Mouse (Mus musculus): ENCODE data around the gene Ap4s1. TPM values are rescaled to one million over a fixed set of nuclear protein-coding genes. Genes with fewer than 3 reads are reported as not detected.

The Ap4s1 gene
- total RNA-seq, 1 experiment: 11.0 TPM

DNA sequence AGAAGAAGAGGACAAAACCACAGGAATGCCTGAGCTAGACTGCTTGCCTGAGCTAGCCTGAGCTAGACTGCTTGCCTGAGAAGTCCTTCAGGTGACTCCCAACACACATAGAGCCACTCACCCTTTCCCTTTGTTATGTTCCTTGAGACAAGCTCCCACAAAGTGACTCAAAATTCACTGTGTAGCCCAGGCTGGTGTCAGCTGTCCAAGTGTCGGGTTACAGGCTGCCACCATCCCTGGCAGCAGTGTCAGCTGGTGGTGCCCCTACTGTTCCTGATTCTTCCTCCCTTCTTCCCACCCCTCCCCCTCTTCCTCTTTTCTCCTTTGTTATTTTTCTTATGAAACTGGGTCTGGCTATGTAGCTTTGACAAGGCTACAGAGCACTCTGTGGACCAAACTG, 13.0 kb downstream of the Ap4s1 start:
- in situ Hi-C loops (cut with MboI; ENCODE audit: low sequenced_read_pairs in 2 of 2, unreplicated experiment in 2 of 2): no loop called here
- no peak overlapping the region for H3K4me3 ChIP-seq (ENCODE audit: insufficient read depth in 1 of 2, low read depth in 1 of 2, low read length in 2 of 2, poor library complexity in 1 of 2, severe bottlenecking in 1 of 2)
- no peak overlapping the region; the same call in 1 of the 2 replicates for H3K27ac ChIP-seq (ENCODE audit: insufficient read depth, low read depth, low read length, poor library complexity, severe bottlenecking)
- DNase-seq (ENCODE audit: low read depth, low spot score): no peak
- H3K9ac ChIP-seq (ENCODE audit: insufficient read depth, low read depth, low read length, poor library complexity, severe bottlenecking): no peak overlapping the region
- H3K36me3 ChIP-seq (ENCODE audit: control insufficient read depth, insufficient read depth, low read length, poor library complexity, severe bottlenecking): no peaks in the 10 kb centered on the region
- no peaks in the 10 kb centered on the region for H3K9me3 ChIP-seq (ENCODE audit: control insufficient read depth, insufficient read depth, low read depth, low read length)
- peaks cover 3 to 22% of the 10 kb centered on the region in 2 experiments; a peak in 3 of 4 replicates for H3K4me1 ChIP-seq (ENCODE audit: control insufficient read depth in 2 of 2, insufficient read depth in 2 of 2, low read length in 2 of 2, poor library complexity in 1 of 2)
- TF ChIP-seq CHD2 (IDR thresholded peaks at IDR 0.05; ENCODE audit: low read depth, low read length) (no peak), ZC3H11A (IDR thresholded peaks at IDR 0.05; ENCODE audit: borderline replicate concordance, low read depth, low read length) (no peak), HCFC1 (IDR thresholded peaks at IDR 0.05; ENCODE audit: borderline replicate concordance, insufficient read depth, low read length) (no peak), ZNF384 (IDR thresholded peaks at IDR 0.05; ENCODE audit: low read depth, low read length) (no peak), MAFK (IDR thresholded peaks at IDR 0.05; ENCODE audit: insufficient read depth, low read depth, low read length) (no peak)

DNA sequence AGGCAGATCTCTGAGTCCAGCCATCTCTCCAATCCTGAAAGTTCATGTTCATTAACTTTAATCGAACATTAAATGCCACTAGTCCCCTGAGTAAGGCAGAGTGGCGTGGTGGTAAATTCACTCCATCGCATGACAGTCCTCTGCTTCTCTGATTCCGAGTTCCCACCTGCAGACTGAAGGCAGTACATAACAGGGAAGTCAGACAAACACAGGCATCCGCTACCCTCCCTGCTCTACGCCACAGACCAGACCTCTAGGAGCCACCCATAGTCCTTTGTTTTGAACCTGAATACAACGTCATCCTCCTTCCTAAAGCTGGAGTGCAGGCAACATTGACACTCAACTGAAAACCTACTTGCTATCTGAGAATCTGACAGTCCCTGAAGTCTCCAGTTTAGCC, 13.7 kb downstream of the Ap4s1 start:
- no peaks in the 10 kb centered on the region for H3K36me3 ChIP-seq (ENCODE audit: control insufficient read depth, insufficient read depth, low read length, poor library complexity, severe bottlenecking)
- in situ Hi-C loops (cut with MboI; ENCODE audit: low sequenced_read_pairs in 2 of 2, unreplicated experiment in 2 of 2): no loop called here
- no peaks in the 10 kb centered on the region for H3K9me3 ChIP-seq (ENCODE audit: control insufficient read depth, insufficient read depth, low read depth, low read length)
- peak overlapping the region in 1 of 2 experiments; percentile 16; a peak in 2 of 4 replicates for H3K4me3 ChIP-seq (ENCODE audit: insufficient read depth in 1 of 2, low read depth in 1 of 2, low read length in 2 of 2, poor library complexity in 1 of 2, severe bottlenecking in 1 of 2)
- no peak for DNase-seq (ENCODE audit: low read depth, low spot score)
- no peak overlapping the region for H3K27ac ChIP-seq (ENCODE audit: insufficient read depth, low read depth, low read length, poor library complexity, severe bottlenecking)
- no peak overlapping the region for H3K9ac ChIP-seq (ENCODE audit: insufficient read depth, low read depth, low read length, poor library complexity, severe bottlenecking)
- TF ChIP-seq CHD2 (IDR thresholded peaks at IDR 0.05; ENCODE audit: low read depth, low read length) (no peak), MAFK (IDR thresholded peaks at IDR 0.05; ENCODE audit: insufficient read depth, low read depth, low read length) (no peak), ZC3H11A (IDR thresholded peaks at IDR 0.05; ENCODE audit: borderline replicate concordance, low read depth, low read length) (no peak), ZNF384 (IDR thresholded peaks at IDR 0.05; ENCODE audit: low read depth, low read length) (no peak), HCFC1 (IDR thresholded peaks at IDR 0.05; ENCODE audit: borderline replicate concordance, insufficient read depth, low read length) (no peak)
- H3K4me1 ChIP-seq (ENCODE audit: control insufficient read depth in 2 of 2, insufficient read depth in 2 of 2, low read length in 2 of 2, poor library complexity in 1 of 2): peaks cover 3 to 26% of the 10 kb centered on the region in 2 experiments; a peak in 3 of 4 replicates

DNA sequence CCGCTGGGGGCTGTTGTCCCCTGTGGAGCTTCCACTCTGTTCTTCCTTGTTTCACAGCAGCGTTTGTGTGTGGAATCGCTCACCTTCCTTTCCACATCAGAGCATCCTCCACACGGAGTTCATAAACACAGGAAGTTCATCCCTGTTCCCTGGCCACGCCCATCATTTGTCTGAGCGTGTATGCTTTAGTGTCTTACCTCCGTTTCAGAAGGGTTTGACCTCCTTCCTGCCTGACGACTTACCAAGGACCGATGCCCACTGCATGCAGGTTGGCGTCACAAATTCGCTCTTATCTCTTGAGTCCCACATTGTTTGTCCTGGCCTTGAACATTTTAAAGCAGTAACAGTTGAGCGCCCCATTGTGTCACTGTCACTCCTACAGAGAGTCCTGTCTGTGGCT, 14.9 kb downstream of the Ap4s1 start:
- no peaks in the 10 kb centered on the region for H3K36me3 ChIP-seq (ENCODE audit: control insufficient read depth, insufficient read depth, low read length, poor library complexity, severe bottlenecking)
- in situ Hi-C loops (cut with MboI; ENCODE audit: low sequenced_read_pairs in 2 of 2, unreplicated experiment in 2 of 2): no loop called here
- H3K9me3 ChIP-seq (ENCODE audit: control insufficient read depth, insufficient read depth, low read depth, low read length): no peaks in the 10 kb centered on the region
- DNase-seq (ENCODE audit: low read depth, low spot score): no peak
- no peak overlapping the region for H3K4me3 ChIP-seq (ENCODE audit: insufficient read depth in 1 of 2, low read depth in 1 of 2, low read length in 2 of 2, poor library complexity in 1 of 2, severe bottlenecking in 1 of 2)
- peaks cover 3 to 30% of the 10 kb centered on the region in 2 experiments; a peak in 3 of 4 replicates for H3K4me1 ChIP-seq (ENCODE audit: control insufficient read depth in 2 of 2, insufficient read depth in 2 of 2, low read length in 2 of 2, poor library complexity in 1 of 2)
- H3K27ac ChIP-seq (ENCODE audit: insufficient read depth, low read depth, low read length, poor library complexity, severe bottlenecking): no peak overlapping the region
- TF ChIP-seq ZC3H11A (IDR thresholded peaks at IDR 0.05; ENCODE audit: borderline replicate concordance, low read depth, low read length) (no peak), HCFC1 (IDR thresholded peaks at IDR 0.05; ENCODE audit: borderline replicate concordance, insufficient read depth, low read length) (no peak), CHD2 (IDR thresholded peaks at IDR 0.05; ENCODE audit: low read depth, low read length) (no peak), ZNF384 (IDR thresholded peaks at IDR 0.05; ENCODE audit: low read depth, low read length) (no peak), MAFK (IDR thresholded peaks at IDR 0.05; ENCODE audit: insufficient read depth, low read depth, low read length) (no peak)
- no peak overlapping the region for H3K9ac ChIP-seq (ENCODE audit: insufficient read depth, low read depth, low read length, poor library complexity, severe bottlenecking)

DNA sequence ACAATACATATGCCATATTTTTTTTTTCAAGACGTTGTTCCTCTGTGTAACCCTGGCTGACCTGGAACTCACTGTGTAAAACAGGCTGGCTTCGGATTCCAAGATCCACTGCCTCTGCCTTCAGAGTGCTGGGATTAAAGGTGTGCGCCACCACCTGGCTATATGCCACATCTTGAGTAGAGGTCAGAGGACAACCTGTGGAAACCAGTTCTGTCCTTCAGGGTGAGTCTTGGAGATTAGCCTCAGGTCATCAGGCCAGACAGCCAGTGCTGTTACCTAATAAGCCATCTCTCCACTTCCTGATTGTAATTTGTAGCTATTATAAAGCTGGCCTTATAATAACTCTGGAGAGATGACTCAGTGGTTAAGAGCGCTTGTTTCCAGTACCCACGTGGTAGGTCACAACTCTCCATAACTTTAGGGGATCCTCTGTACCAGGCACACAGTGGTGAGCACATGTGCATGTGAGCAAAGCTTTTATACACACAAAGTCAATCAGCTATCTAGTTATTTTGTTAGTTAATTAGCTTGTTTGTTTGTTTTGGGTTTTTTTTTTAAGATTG, 15.9 kb downstream of the Ap4s1 start:
- Histone ChIP-seq H3K9ac (ENCODE audit: insufficient read depth, low read depth, low read length, poor library complexity, severe bottlenecking) (no peak overlapping the region), H3K9me3 (ENCODE audit: control insufficient read depth, insufficient read depth, low read depth, low read length) (no peaks in the 10 kb centered on the region), H3K27ac (ENCODE audit: insufficient read depth, low read depth, low read length, poor library complexity, severe bottlenecking) (no peak overlapping the region), H3K4me3 (ENCODE audit: insufficient read depth in 1 of 2, low read depth in 1 of 2, low read length in 2 of 2, poor library complexity in 1 of 2, severe bottlenecking in 1 of 2) (no peak overlapping the region), H3K4me1 (ENCODE audit: control insufficient read depth in 2 of 2, insufficient read depth in 2 of 2, low read length in 2 of 2, poor library complexity in 1 of 2) (peaks cover 3 to 30% of the 10 kb centered on the region in 2 experiments; a peak in 3 of 4 replicates), H3K36me3 (ENCODE audit: control insufficient read depth, insufficient read depth, low read length, poor library complexity, severe bottlenecking) (no peaks in the 10 kb centered on the region)
- TF ChIP-seq MAFK (IDR thresholded peaks at IDR 0.05; ENCODE audit: insufficient read depth, low read depth, low read length) (no peak), ZNF384 (IDR thresholded peaks at IDR 0.05; ENCODE audit: low read depth, low read length) (no peak), CHD2 (IDR thresholded peaks at IDR 0.05; ENCODE audit: low read depth, low read length) (no peak), HCFC1 (IDR thresholded peaks at IDR 0.05; ENCODE audit: borderline replicate concordance, insufficient read depth, low read length) (no peak)
- in situ Hi-C loops (cut with MboI; ENCODE audit: low sequenced_read_pairs in 2 of 2, unreplicated experiment in 2 of 2): no loop called here
- no peak for DNase-seq (ENCODE audit: low read depth, low spot score)

Data from ES-E14 (cell line).